Mouse (Mus musculus) spleen, adult 18-20 months (tissue): ENCODE results near the gene 1110008P14Rik.

ENCODE experiments used
- DNase-seq, 2 experiments: peaks; one replicate each; pipeline ENCODE4 v3.0.0; 2022; ENCODE audit warnings: mixed read lengths in 2 of 2

Gene 1110008P14Rik

DNA sequence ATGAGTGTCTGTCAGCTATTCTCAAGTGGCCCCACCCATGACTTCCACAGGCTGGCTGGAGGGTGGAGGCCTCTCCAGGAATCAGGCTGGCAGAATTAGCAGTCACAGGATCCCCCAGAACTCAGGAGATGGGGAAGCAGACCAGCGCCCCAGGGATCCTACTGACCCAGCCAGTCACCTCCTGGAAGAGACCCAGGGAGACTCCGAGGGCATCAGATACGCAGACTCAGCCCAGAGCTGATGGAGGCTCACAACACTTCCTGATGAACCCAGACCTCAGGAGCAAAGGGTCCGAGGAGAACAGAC lies 40.2 kb downstream of the 1110008P14Rik start:
- no peak for DNase-seq

DNA sequence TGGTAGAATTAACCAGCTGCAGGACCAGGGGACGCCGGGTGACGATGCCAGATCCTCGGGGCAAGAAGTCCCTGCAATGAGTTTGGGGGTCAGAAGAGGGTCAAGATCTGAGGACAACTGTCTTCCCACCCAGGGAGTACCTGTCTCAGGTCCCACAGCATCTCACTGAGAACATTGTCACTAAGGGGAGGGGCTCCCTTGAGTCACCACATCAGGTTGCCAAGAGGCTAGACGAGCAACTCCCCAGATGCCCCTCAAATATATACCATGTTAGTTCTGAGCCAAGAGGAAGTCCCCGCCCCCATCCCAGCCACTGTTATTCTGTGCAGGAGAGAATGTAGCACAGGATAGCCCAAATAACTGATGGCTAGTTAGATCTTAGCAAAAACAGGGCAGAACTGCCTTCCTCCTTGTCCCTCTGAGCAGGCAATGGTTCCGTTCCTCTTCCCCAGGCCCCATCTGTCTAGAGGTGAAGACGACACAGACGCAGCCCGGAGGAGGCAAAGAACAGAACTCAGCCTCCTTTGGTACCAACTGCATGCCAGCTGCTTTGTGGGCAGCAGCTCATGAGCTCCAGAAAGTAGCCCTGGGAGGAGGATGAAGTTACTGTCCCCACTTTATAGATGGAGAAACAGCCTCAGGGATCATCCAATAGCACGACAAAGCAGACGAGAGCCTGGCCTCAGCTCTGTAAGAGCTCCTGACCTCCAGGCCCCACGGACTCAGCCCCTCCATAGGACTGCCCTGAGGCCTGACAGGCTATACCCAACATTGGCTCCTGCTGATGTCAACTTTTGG lies 40.7 kb downstream of the 1110008P14Rik start:
- no peak for DNase-seq

DNA sequence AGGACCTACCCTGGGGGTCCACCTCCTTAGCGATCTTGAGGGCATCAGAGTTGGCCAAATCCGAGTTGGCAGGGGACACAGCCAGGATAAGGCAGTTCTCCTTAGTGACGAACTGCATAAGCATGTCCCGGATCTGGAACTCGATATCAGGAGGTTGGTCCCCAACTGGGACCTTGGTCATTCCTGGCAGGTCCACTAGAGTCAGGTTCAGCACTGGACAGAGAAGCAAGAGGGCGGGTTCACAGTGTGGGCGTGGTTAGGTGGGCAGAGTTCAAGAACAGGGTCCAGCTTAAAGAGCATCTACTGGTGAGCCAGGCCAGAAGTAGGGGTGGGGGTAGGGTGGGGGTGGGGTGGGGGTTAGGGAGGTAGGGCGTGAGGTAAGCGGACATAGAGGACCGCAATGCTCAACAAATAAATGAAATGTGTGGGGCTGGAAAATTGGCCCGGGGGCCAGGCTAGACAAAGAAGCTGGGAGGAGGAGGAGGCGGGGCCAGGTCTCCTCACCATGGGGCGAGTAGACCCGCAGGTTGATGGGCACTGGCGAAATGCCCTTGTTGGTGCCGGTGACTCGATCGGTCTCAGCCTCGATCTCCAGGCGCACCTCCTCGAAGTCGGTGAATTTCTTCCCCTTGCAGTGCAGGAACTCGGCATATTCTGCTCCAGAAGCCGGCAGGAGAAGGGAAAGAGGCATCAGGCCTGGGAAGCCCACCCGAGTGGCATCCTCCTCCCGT lies 41.7 kb downstream of the 1110008P14Rik start:
- no peak for DNase-seq

DNA sequence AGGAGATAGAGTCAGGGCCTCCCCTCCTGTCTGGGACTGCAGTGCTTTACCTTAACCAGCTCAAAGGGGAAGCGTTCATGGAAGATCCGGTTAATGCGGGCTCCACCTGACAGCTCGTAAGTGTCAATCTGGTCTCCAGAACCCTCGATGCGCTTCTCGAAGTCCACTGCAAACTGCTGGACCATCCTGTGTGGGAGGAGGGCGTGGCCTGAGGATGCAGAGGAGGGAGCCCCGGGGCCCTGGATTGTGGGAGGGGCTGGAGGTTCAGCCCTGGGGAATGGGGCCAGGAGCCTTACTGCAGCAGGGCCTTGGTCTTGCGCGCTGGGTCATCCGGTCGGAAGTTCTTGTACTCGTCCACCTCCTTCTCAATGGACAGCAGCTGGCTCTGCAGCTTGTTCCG lies 45.9 kb downstream of the 1110008P14Rik start:
- DNase-seq, result no peak

DNA sequence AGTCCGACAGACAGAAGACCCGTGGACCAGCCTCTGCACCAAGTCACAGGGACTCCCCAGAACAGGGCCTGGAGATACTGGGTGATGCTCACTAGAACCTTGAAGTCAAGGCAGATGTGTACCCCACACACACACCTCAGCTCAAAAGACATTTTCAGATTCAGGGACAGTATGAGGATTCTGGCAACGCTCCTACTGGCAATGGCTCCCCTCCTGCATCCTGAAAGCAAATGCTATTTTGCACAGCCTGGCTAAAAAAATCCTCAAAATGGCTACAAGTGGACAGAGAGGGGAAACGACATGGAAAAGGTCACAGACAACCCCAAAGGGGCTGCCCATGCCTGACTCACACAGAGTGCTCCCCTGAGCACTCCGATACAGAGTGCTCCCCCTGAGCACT lies 49.6 kb downstream of the 1110008P14Rik start:
- DNase-seq, result no peak

DNA sequence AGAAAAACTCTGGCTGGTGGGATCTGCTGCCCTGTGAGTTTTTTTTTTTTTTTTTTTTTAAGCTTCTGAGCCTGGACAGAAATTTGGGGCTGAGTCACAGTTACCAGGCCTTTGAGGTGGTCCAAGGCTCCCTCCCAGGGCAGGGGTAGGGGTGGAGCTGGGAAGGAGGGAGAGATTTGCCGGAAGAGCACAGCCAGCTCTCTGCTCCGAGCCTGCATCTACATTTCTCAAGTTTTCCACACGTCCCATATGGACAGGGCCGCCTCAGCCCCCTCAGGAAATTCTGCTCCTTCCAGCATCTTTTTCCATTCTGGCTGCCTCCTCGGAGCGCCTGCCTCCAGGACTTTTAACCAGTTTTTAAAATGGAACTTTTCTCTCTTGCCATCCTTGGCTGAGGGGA lies 52.2 kb downstream of the 1110008P14Rik start:
- DNase-seq, result no peak

DNA sequence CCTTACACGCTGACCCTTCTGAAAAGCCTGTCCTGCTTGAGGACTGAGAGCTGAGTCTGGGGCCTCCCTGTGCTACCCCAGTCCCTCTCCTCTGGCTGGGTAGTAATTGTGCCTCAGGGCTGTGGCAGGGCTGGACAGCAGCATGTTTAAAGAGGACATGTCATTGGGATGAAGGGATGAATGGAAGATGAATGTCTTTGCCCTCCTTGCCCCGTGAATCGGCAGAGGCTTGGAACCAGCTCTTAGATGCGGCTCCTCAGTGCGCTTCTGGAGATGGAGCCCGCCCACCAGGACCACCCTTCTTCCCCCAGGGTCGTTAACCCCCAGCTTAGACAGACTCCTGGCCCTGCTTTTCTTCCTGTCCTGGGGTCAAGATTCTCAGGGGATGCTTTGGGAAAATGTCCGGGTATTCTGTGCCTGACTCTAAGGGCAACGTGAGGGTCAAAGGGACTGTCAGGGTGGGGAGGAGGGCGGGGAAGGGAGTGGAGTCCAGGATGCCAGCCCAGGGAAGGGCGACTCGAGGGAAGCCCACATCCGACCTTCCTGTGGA lies 52.8 kb downstream of the 1110008P14Rik start:
- DNase-seq, result no peak

DNA sequence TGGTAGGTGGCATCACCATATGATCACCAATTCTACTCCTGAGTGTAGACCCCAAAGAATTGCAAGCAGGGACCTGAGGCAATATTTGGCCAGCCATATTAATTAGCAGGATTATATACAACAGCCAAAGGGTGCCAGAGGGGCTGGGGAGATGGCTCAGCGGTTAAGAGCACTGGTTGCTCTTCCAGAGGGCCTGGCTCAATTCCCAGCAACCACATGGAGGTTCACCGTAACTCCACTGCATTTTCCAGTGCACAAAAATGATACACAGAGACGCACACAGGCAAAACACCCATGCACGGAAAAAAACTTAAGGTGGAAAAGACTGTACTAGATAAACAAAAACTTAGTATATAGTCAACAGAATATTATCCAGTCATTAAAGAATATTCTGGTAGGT lies 54.5 kb downstream of the 1110008P14Rik start:
- DNase-seq, result no peak
